Mouse (Mus musculus) CH12.LX (cell line): ENCODE data around the gene Irgc1.

Source experiments
- EP300 ChIP-seq: IDR thresholded peaks from 2 replicates; pipeline ENCODE4 v1.6.1; 2011; ENCODE audit warnings: low read length, improper control_type of control experiment
- POLR2A ChIP-seq: IDR thresholded peaks from 2 replicates; pipeline ENCODE4 v1.6.1; 2011; ENCODE audit warnings: low read depth, mild to moderate bottlenecking, improper control_type of control experiment, low read length

DNA sequence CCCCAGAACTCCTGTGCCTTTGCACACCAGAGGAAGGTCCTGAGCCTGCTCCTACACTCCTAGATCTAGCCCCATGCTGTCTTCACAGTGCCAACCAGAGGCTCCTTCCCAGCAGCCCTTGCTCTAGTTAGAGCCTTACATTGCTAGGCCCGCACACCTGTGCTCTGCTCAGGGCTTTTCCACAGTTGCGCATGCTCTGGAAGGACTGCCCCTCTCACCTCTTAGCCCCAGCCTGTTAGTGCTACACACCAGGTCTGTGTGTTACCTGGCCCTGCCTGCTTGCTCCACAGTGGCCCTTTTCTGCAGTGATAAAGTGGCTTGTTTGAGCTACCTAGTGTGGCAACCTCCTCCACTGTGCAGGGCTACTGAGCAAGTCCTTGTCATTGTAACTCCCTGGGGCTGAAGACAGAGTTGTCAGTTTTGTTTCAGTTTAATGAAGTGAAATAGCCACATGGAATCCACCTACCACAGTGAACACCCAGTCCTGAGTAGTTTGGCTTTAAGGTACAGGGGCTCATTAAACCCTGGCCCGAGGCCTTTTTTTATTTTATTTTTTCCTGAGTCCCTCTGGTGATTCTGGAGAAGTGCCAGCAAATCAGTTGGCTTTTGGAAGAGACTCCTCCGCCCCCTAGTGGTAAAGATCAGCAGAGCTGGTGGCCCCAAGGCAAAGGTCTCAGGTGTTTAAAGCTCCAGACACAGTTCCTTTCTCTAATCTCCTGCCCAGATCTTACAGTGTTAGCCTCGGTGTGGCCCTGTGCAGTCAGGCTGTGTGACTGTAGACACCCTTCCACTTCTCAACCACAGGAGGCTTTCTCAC is 45.4 kb downstream of the Irgc1 start:
- TF ChIP-seq POLR2A: no peak
- TF ChIP-seq EP300: no peak
